In the genomic region with DNA sequence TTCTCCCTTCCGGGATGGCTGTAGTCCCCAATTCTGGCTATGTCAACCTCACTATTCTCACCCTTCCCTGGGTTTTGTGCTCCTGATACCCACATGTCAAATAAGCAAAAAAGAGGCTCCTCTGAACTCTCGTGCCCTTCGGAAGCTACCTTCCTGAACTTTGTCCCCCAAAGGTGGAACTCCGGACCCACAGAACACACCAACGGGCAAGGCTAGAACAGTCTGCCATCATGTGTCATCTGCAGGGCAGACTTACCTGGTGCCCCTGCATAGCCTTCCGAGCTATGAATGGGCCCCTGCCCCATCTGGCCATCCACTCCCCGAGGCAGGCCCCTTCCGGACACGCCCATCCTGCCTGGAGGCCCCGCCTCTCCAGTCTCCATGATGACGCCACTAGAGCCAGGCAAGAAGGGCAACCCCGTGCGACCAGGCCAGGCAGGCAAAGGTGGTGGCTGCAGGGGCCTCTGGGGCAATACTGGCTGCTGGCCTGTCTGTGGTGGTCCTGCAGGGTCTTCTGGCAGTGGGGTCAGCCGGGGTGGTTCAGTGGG, we compare ENCODE assay signal across 15 mouse cellular contexts. TPM values are rescaled to one million over a fixed set of nuclear protein-coding genes. Genes with fewer than 3 reads are reported as not detected.
A peak's percentile ranks its signal among the peaks of the same experiment; 100 is the strongest.
DNase-seq lines count a peak whose midpoint lies in the region; ATAC-seq and TF ChIP-seq lines count a peak whose summit lies in the region.
"Had no signal": no experiment of that assay in that cellular context is flagged by ENCODE, and none has a peak within 500 bp of the region (broad histone marks: within the 10 kb centered on the region; RNA-seq: fewer than 3 reads in every experiment).

No protein-coding gene starts in this region.

- peak overlapping the region; percentile 53; the same call in 1 of the 2 replicates for H3K27ac ChIP-seq in forebrain, embryonic 10.5 days
- no peak overlapping the region for H3K27ac ChIP-seq in forebrain, embryonic 11.5 days (ENCODE audit: low read depth, low read length)
- no peak overlapping the region for H3K27ac ChIP-seq in testis, adult 2 months (ENCODE audit: control insufficient read depth, insufficient read depth, low read depth, low read length)
- peak overlapping the region; percentile 82 for H3K27ac ChIP-seq in liver, embryonic 12.5 days
- no peak overlapping the region for H3K27ac ChIP-seq in hindbrain, embryonic 16.5 days (ENCODE audit: low read depth, low read length)
- no peak overlapping the region for H3K27ac ChIP-seq in kidney, embryonic 15.5 days
- H3K27ac ChIP-seq: forebrain, embryonic 12.5 days; hindbrain, embryonic 13.5 days; midbrain, embryonic 12.5 days had no signal

- H3K9ac ChIP-seq in forebrain, embryonic 11.5 days (ENCODE audit: low read length) = no peak overlapping the region
- peak overlapping the region; percentile 44; the same call in 1 of the 2 replicates for H3K9ac ChIP-seq in liver, embryonic 12.5 days
- H3K9ac ChIP-seq in hindbrain, embryonic 16.5 days (ENCODE audit: low read depth, low read length) = no peak overlapping the region
- H3K9ac ChIP-seq in kidney, embryonic 15.5 days = no peak overlapping the region
- H3K9ac ChIP-seq: forebrain, embryonic 12.5 days; hindbrain, embryonic 13.5 days; midbrain, embryonic 12.5 days had no signal

- no peak for ATAC-seq in forebrain, embryonic 11.5 days (replicated peaks; ENCODE audit: low FRiP score)
- ATAC-seq in liver, embryonic 12.5 days = peak; percentile 52
- ATAC-seq in hindbrain, embryonic 16.5 days = no peak
- no peak for ATAC-seq in kidney, embryonic 15.5 days (replicated peaks; ENCODE audit: low FRiP score)

- H3K9me3 ChIP-seq in forebrain, embryonic 10.5 days = no peaks in the 10 kb centered on the region
- H3K9me3 ChIP-seq in forebrain, embryonic 11.5 days (ENCODE audit: control insufficient read depth, low read length) = no peaks in the 10 kb centered on the region
- H3K9me3 ChIP-seq in liver, embryonic 12.5 days (replicated peaks) = no peaks in the 10 kb centered on the region
- H3K9me3 ChIP-seq in hindbrain, embryonic 16.5 days (ENCODE audit: control insufficient read depth, low read length) = no peaks in the 10 kb centered on the region
- H3K9me3 ChIP-seq in kidney, embryonic 15.5 days (replicated peaks) = no peaks in the 10 kb centered on the region
- H3K9me3 ChIP-seq: forebrain, embryonic 12.5 days; hindbrain, embryonic 13.5 days; midbrain, embryonic 12.5 days had no signal

- peaks cover 26% of the 10 kb centered on the region for H3K4me1 ChIP-seq in forebrain, embryonic 10.5 days
- 0 out of 2 replicates have a peak, but pooled peaks cover 2% of the 10 kb centered on the region for H3K4me1 ChIP-seq in forebrain, embryonic 11.5 days (replicated peaks; ENCODE audit: control insufficient read depth, insufficient read depth, low read length)
- H3K4me1 ChIP-seq in testis, adult 2 months (ENCODE audit: control insufficient read depth, insufficient read depth, low read length) = peaks cover 13% of the 10 kb centered on the region
- H3K4me1 ChIP-seq in liver, embryonic 12.5 days = peaks cover 90% of the 10 kb centered on the region
- peaks cover 6% of the 10 kb centered on the region for H3K4me1 ChIP-seq in hindbrain, embryonic 16.5 days (ENCODE audit: control insufficient read depth, insufficient read depth, low read depth, low read length)
- peaks cover 38% of the 10 kb centered on the region for H3K4me1 ChIP-seq in kidney, embryonic 15.5 days
- H3K4me1 ChIP-seq: forebrain, embryonic 12.5 days; midbrain, embryonic 12.5 days had no signal

- DNase-seq in forebrain, embryonic 10.5 days (ENCODE audit: extremely low spot score, low spot score) = no peak
- no peak for DNase-seq in forebrain, embryonic 11.5 days (ENCODE audit: low spot score)
- DNase-seq in testis, postnatal 10 days (ENCODE audit: low spot score) = no peak
- no peak for DNase-seq in left cerebral cortex, postnatal 10 days (ENCODE audit: extremely low spot score in 1 of 2, low spot score in 2 of 2)
- DNase-seq: cerebellum, adult 9-11 months; gastrocnemius, postnatal 36 days; kidney, adult 8-10 months; lung, postnatal 10 days had no signal

- TF ChIP-seq POLR2A in testis, adult 2 months (IDR thresholded peaks at IDR 0.05; ENCODE audit: control insufficient read depth, low read depth, low read length) = no peak

- H3K4me2 ChIP-seq in forebrain, embryonic 11.5 days (ENCODE audit: low read depth, low read length, severe bottlenecking) = no peak overlapping the region
- peak overlapping the region; percentile 31 for H3K4me2 ChIP-seq in liver, embryonic 12.5 days
- H3K4me2 ChIP-seq in hindbrain, embryonic 16.5 days (ENCODE audit: low read length) = no peak overlapping the region
- H3K4me2 ChIP-seq in kidney, embryonic 15.5 days = no peak overlapping the region
- H3K4me2 ChIP-seq: forebrain, embryonic 12.5 days; hindbrain, embryonic 13.5 days; midbrain, embryonic 12.5 days had no signal

- H3K27me3 ChIP-seq in forebrain, embryonic 10.5 days (ENCODE audit: poor library complexity, severe bottlenecking) = no peaks in the 10 kb centered on the region
- H3K27me3 ChIP-seq in forebrain, embryonic 11.5 days (ENCODE audit: control insufficient read depth, insufficient read depth, low read length) = no peaks in the 10 kb centered on the region
- no peaks in the 10 kb centered on the region for H3K27me3 ChIP-seq in testis, adult 2 months (ENCODE audit: control insufficient read depth, insufficient read depth, low read length)
- H3K27me3 ChIP-seq in liver, embryonic 12.5 days (replicated peaks) = no peaks in the 10 kb centered on the region
- H3K27me3 ChIP-seq in hindbrain, embryonic 16.5 days (replicated peaks; ENCODE audit: control insufficient read depth, insufficient read depth, low read length) = no peaks in the 10 kb centered on the region
- H3K27me3 ChIP-seq in kidney, embryonic 15.5 days = no peaks in the 10 kb centered on the region
- H3K27me3 ChIP-seq: forebrain, embryonic 12.5 days; hindbrain, embryonic 13.5 days; midbrain, embryonic 12.5 days had no signal

- WGBS in forebrain, embryonic 10.5 days = 83% methylated on average over 14 of the region's 14 CpGs
- WGBS in forebrain, embryonic 11.5 days = 86% methylated on average over 14 of the region's 14 CpGs
- WGBS in liver, embryonic 12.5 days (ENCODE audit: insufficient replicate concordance) = 58% methylated on average over 14 of the region's 14 CpGs
- WGBS in hindbrain, embryonic 16.5 days = 88% methylated on average over 14 of the region's 14 CpGs
- 81% methylated on average over 14 of the region's 14 CpGs for WGBS in kidney, embryonic 15.5 days

- intact Hi-C loops in left cerebral cortex, postnatal 10 days (cut with DNase I) = no loop called here

- H3K36me3 ChIP-seq in forebrain, embryonic 10.5 days (replicated peaks) = peaks cover 46% of the 10 kb centered on the region
- H3K36me3 ChIP-seq in forebrain, embryonic 11.5 days (ENCODE audit: control insufficient read depth, insufficient read depth, low read length) = no peaks in the 10 kb centered on the region
- H3K36me3 ChIP-seq in testis, adult 2 months (ENCODE audit: control insufficient read depth, insufficient read depth, low read length) = no peaks in the 10 kb centered on the region
- H3K36me3 ChIP-seq in liver, embryonic 12.5 days = peaks cover 53% of the 10 kb centered on the region
- no peaks in the 10 kb centered on the region for H3K36me3 ChIP-seq in hindbrain, embryonic 16.5 days (ENCODE audit: control insufficient read depth, insufficient read depth, low read length)
- H3K36me3 ChIP-seq in kidney, embryonic 15.5 days = 0 out of 2 replicates have a peak, but pooled peaks cover 4% of the 10 kb centered on the region
- H3K36me3 ChIP-seq: midbrain, embryonic 12.5 days had no signal

- no peak overlapping the region for H3K4me3 ChIP-seq in forebrain, embryonic 10.5 days
- H3K4me3 ChIP-seq in forebrain, embryonic 11.5 days (ENCODE audit: low read depth, low read length) = no peak overlapping the region
- H3K4me3 ChIP-seq in testis, adult 2 months (ENCODE audit: control insufficient read depth, low read depth, low read length) = peak overlapping the region; percentile 16
- H3K4me3 ChIP-seq in liver, embryonic 12.5 days = 0 out of 2 replicates have a peak overlapping the region, but pooled peaks have one; percentile 12
- H3K4me3 ChIP-seq in hindbrain, embryonic 16.5 days (ENCODE audit: low read length) = no peak overlapping the region
- no peak overlapping the region for H3K4me3 ChIP-seq in kidney, embryonic 15.5 days (replicated peaks)
- H3K4me3 ChIP-seq: forebrain, embryonic 12.5 days; hindbrain, embryonic 13.5 days; midbrain, embryonic 12.5 days had no signal

- no peak for TF ChIP-seq CTCF in testis, adult 2 months (IDR thresholded peaks at IDR 0.05; ENCODE audit: control insufficient read depth, insufficient read depth, insufficient replicate concordance, low read depth, low read length)

RNA-seq across cellular contexts. Expression of a gene that starts 55.6 kb away (rescaled TPM):
- 19.7 and 22.6 TPM in 2 replicates for polyA plus RNA-seq in forebrain, embryonic 10.5 days (2016; fragmentation: Nextera tagmentation; extraction: Ambion mirVana)
- polyA plus RNA-seq in forebrain, embryonic 11.5 days (2014; fragmentation: Nextera tagmentation; extraction: Ambion mirVana) = 10.3 and 11.7 TPM in 2 replicates
- polyA plus RNA-seq in testis, adult 2 months (2012; rRNA removed) = 10.9 and 13.1 TPM in 2 replicates
- polyA plus RNA-seq in liver, embryonic 12.5 days (2016; fragmentation: Nextera tagmentation; extraction: Ambion mirVana) = 28.9 and 31.1 TPM in 2 replicates
- polyA plus RNA-seq in hindbrain, embryonic 16.5 days (2015; fragmentation: Nextera tagmentation; extraction: Ambion mirVana) = 2.2 and 2.5 TPM in 2 replicates
- 3.6 and 4.8 TPM in 2 replicates for polyA plus RNA-seq in kidney, embryonic 15.5 days (2015; fragmentation: Nextera tagmentation; extraction: Ambion mirVana)
- total RNA-seq in left cerebral cortex, postnatal 10 days (2021) = 1 to 10 TPM; 2.4 to 2.7 TPM

Comparison
In these comparisons a context has a peak if more than half of its experiments do, and no peak if none do; other contexts are left out.
1. H3K27ac ChIP-seq: peak in forebrain, embryonic 10.5 days (single experiment) and liver, embryonic 12.5 days (single experiment); none in forebrain, embryonic 11.5 days (single experiment), testis, adult 2 months (single experiment), hindbrain, embryonic 16.5 days (single experiment) and kidney, embryonic 15.5 days (single experiment).
2. H3K4me3 ChIP-seq: peak in testis, adult 2 months (single experiment) and liver, embryonic 12.5 days (single experiment); none in forebrain, embryonic 10.5 days (single experiment), forebrain, embryonic 11.5 days (single experiment), hindbrain, embryonic 16.5 days (single experiment) and kidney, embryonic 15.5 days (single experiment).